Mouse (Mus musculus) activated CD4-positive, CD25-positive, alpha-beta regulatory T cell (primary cell): ENCODE data around the gene Arhgap36. TPM values are rescaled to one million over a fixed set of nuclear protein-coding genes. Genes with fewer than 3 reads are reported as not detected.

Source experiments
- polyA plus RNA-seq, 2 experiments: library from polyadenylated mRNA; unstranded; fragments of 100-300 nt; shearing (Covaris generic); gene quantifications; one replicate each; pipeline ENCODE4 v1.2.1; 2017

Arhgap36 gene
- polyA plus RNA-seq, result not detected

GRCm38 (mm10) chrX:49463442-49463970 lies at the start of gene Arhgap36:
Gene Arhgap36 (plus strand): TSS chrX:49463945.

Other genes starting within 250 kb of the Arhgap36 start
- gene Enox2, start 175.7 kb upstream of the Arhgap36 start, polyA plus RNA-seq, result 10 to 100 TPM in 1 of 2 experiments, 1 to 10 TPM in 1; 8.7 to 10.3 TPM
- not detected for gene Olfr1320, start 208.4 kb downstream of the Arhgap36 start, polyA plus RNA-seq